ENCODE assay signal across 13 mouse cellular contexts in genomic region chr2:163376082-163376481, GRCm38 (mm10). TPM values are rescaled to one million over a fixed set of nuclear protein-coding genes. Genes with fewer than 3 reads are reported as not detected.
A peak's percentile ranks its signal among the peaks of the same experiment; 100 is the strongest.
DNase-seq lines count a peak whose midpoint lies in the region; ATAC-seq and TF ChIP-seq lines count a peak whose summit lies in the region.
"Had no signal": no experiment of that assay in that cellular context is flagged by ENCODE, and none has a peak within 500 bp of the region (broad histone marks: within the 10 kb centered on the region; RNA-seq: fewer than 3 reads in every experiment).

No protein-coding gene starts in this region.

- H3K36me3 ChIP-seq in heart, embryonic 16.5 days (ENCODE audit: control insufficient read depth, insufficient read depth), result peaks cover 18% of the 10 kb centered on the region
- no peaks in the 10 kb centered on the region for H3K36me3 ChIP-seq in midbrain, postnatal 0 days (ENCODE audit: insufficient read depth, low read length)
- no peaks in the 10 kb centered on the region for H3K36me3 ChIP-seq in midbrain, embryonic 11.5 days (ENCODE audit: control insufficient read depth, insufficient read depth, low read length)
- no peaks in the 10 kb centered on the region for H3K36me3 ChIP-seq in embryonic facial prominence, embryonic 14.5 days (ENCODE audit: control insufficient read depth, insufficient read depth, low read length)
- H3K36me3 ChIP-seq: liver, embryonic 12.5 days had no signal

- no peak for ATAC-seq in heart, embryonic 16.5 days (replicated peaks; ENCODE audit: extremely low read depth, insufficient read depth, low FRiP score)
- no peak for ATAC-seq in midbrain, postnatal 0 days (ENCODE audit: low FRiP score)
- no peak for ATAC-seq in midbrain, embryonic 11.5 days (ENCODE audit: low FRiP score)
- no peak for ATAC-seq in embryonic facial prominence, embryonic 14.5 days (ENCODE audit: low read depth)
- ATAC-seq: liver, embryonic 12.5 days had no signal

- H3K9me3 ChIP-seq in heart, embryonic 16.5 days (replicated peaks; ENCODE audit: control insufficient read depth, low read length), result 0 out of 2 replicates have a peak, but pooled peaks cover 2% of the 10 kb centered on the region
- no peaks in the 10 kb centered on the region for H3K9me3 ChIP-seq in midbrain, postnatal 0 days (ENCODE audit: low read length)
- H3K9me3 ChIP-seq in midbrain, embryonic 11.5 days (ENCODE audit: control insufficient read depth, low read length), result no peaks in the 10 kb centered on the region
- H3K9me3 ChIP-seq in embryonic facial prominence, embryonic 14.5 days (ENCODE audit: control insufficient read depth, low read length), result no peaks in the 10 kb centered on the region
- H3K9me3 ChIP-seq: liver, embryonic 12.5 days had no signal

- H3K4me2 ChIP-seq in heart, embryonic 16.5 days (ENCODE audit: low read depth, low read length), result 0 out of 2 replicates have a peak overlapping the region, but pooled peaks have one; percentile 22
- peak overlapping the region; percentile 29; the same call in 1 of the 2 replicates for H3K4me2 ChIP-seq in midbrain, postnatal 0 days (ENCODE audit: low read depth, low read length, poor library complexity, severe bottlenecking)
- no peak overlapping the region for H3K4me2 ChIP-seq in midbrain, embryonic 11.5 days
- peak overlapping the region; percentile 23 for H3K4me2 ChIP-seq in embryonic facial prominence, embryonic 14.5 days (ENCODE audit: low read depth, low read length)
- H3K4me2 ChIP-seq: liver, embryonic 12.5 days had no signal

- no peak for DNase-seq in heart, adult 18-20 months
- DNase-seq in midbrain, postnatal 0 days (ENCODE audit: low spot score), result no peak
- no peak for DNase-seq in midbrain, embryonic 11.5 days (ENCODE audit: low spot score, missing footprints)
- DNase-seq in embryonic facial prominence, embryonic 14.5 days (ENCODE audit: low spot score), result no peak
- DNase-seq in cerebellum, adult 11 months, result no peak
- no peak for DNase-seq in yolk sac, embryonic 10.5 days (ENCODE audit: low spot score)
- DNase-seq: cerebellum, postnatal 36 days; gastrocnemius, postnatal 25 days; kidney, postnatal 10 days; layer of hippocampus, postnatal 36 days; thymus, postnatal 14 days had no signal

- H3K4me1 ChIP-seq in heart, embryonic 16.5 days (ENCODE audit: control insufficient read depth, insufficient read depth, low read length), result peaks cover 59% of the 10 kb centered on the region
- no peaks in the 10 kb centered on the region for H3K4me1 ChIP-seq in midbrain, postnatal 0 days (ENCODE audit: insufficient read depth, low read length)
- H3K4me1 ChIP-seq in midbrain, embryonic 11.5 days (ENCODE audit: control insufficient read depth, insufficient read depth, low read length), result no peaks in the 10 kb centered on the region
- H3K4me1 ChIP-seq in embryonic facial prominence, embryonic 14.5 days (ENCODE audit: control insufficient read depth, insufficient read depth, low read length), result no peaks in the 10 kb centered on the region
- H3K4me1 ChIP-seq: liver, embryonic 12.5 days had no signal

- no peak overlapping the region for H3K27ac ChIP-seq in heart, embryonic 16.5 days (ENCODE audit: low read length)
- no peak overlapping the region for H3K27ac ChIP-seq in midbrain, postnatal 0 days (ENCODE audit: low read depth, low read length)
- H3K27ac ChIP-seq in midbrain, embryonic 11.5 days (ENCODE audit: low read depth, low read length), result no peak overlapping the region
- H3K27ac ChIP-seq in embryonic facial prominence, embryonic 14.5 days (replicated peaks; ENCODE audit: low read depth, low read length), result no peak overlapping the region
- H3K27ac ChIP-seq: liver, embryonic 12.5 days had no signal

- WGBS in heart, embryonic 16.5 days, result 41% methylated on average over 33 of the region's 33 CpGs
- 54% methylated on average over 33 of the region's 33 CpGs for WGBS in midbrain, postnatal 0 days
- 39% methylated on average over 33 of the region's 33 CpGs for WGBS in midbrain, embryonic 11.5 days
- WGBS in embryonic facial prominence, embryonic 14.5 days, result 53% methylated on average over 31 of the region's 33 CpGs

- H3K9ac ChIP-seq in heart, embryonic 16.5 days (ENCODE audit: low read length), result peak overlapping the region; percentile 49
- H3K9ac ChIP-seq in midbrain, postnatal 0 days (replicated peaks; ENCODE audit: low read length, poor library complexity, severe bottlenecking), result no peak overlapping the region
- no peak overlapping the region for H3K9ac ChIP-seq in midbrain, embryonic 11.5 days (ENCODE audit: low read length)
- no peak overlapping the region for H3K9ac ChIP-seq in embryonic facial prominence, embryonic 14.5 days (ENCODE audit: low read depth, low read length)
- H3K9ac ChIP-seq: liver, embryonic 12.5 days had no signal

- peaks cover 10% of the 10 kb centered on the region for H3K27me3 ChIP-seq in heart, embryonic 16.5 days (ENCODE audit: control insufficient read depth, insufficient read depth, low read length)
- H3K27me3 ChIP-seq in midbrain, postnatal 0 days (ENCODE audit: insufficient read depth, low read length), result peaks cover 22% of the 10 kb centered on the region
- peaks cover 19% of the 10 kb centered on the region for H3K27me3 ChIP-seq in midbrain, embryonic 11.5 days (ENCODE audit: control insufficient read depth, insufficient read depth, low read length)
- peaks cover 24% of the 10 kb centered on the region for H3K27me3 ChIP-seq in embryonic facial prominence, embryonic 14.5 days (replicated peaks; ENCODE audit: control insufficient read depth, insufficient read depth, low read length)

- TF ChIP-seq CTCF in midbrain, postnatal 0 days (IDR thresholded peaks at IDR 0.05), result no peak

- no peak overlapping the region for H3K4me3 ChIP-seq in heart, embryonic 16.5 days (ENCODE audit: low read length)
- H3K4me3 ChIP-seq in midbrain, postnatal 0 days (ENCODE audit: low read depth, low read length), result no peak overlapping the region
- H3K4me3 ChIP-seq in midbrain, embryonic 11.5 days (ENCODE audit: low read depth, low read length), result no peak overlapping the region
- H3K4me3 ChIP-seq in embryonic facial prominence, embryonic 14.5 days (ENCODE audit: low read depth, low read length), result no peak overlapping the region
- H3K4me3 ChIP-seq: liver, embryonic 12.5 days had no signal

RNA-seq across cellular contexts. Expression of gene Jph2, which starts 21.7 kb away (rescaled TPM):
- polyA plus RNA-seq in heart, embryonic 16.5 days (2015; fragmentation: Nextera tagmentation; extraction: Ambion mirVana), result 38.5 and 43.2 TPM in 2 replicates
- 100 to 1,000 TPM; 393 to 402 TPM for total RNA-seq in heart, adult 18-20 months (2021)
- total RNA-seq in midbrain, postnatal 0 days (2014; rRNA removed), result 2.3 and 3.5 TPM in 2 replicates
- 1.5 and 2.2 TPM in 2 replicates for polyA plus RNA-seq in midbrain, postnatal 0 days (2015; fragmentation: Nextera tagmentation; extraction: Ambion mirVana)
- 0.19 TPM in 2 replicates for polyA plus RNA-seq in midbrain, embryonic 11.5 days (2014; fragmentation: Nextera tagmentation; extraction: Ambion mirVana)
- polyA plus RNA-seq in embryonic facial prominence, embryonic 14.5 days (2014; fragmentation: Nextera tagmentation; extraction: Ambion mirVana), result 3.5 and 4.1 TPM in 2 replicates

RNA-seq across cellular contexts. Expression of gene Oser1, which starts 48.4 kb away (rescaled TPM):
- polyA plus RNA-seq in heart, embryonic 16.5 days (2015; fragmentation: Nextera tagmentation; extraction: Ambion mirVana), result 57.1 and 63.8 TPM in 2 replicates
- total RNA-seq in heart, adult 18-20 months (2021), result 10 to 100 TPM; 17.5 to 30.0 TPM
- 27.6 and 29.9 TPM in 2 replicates for total RNA-seq in midbrain, postnatal 0 days (2014; rRNA removed)
- polyA plus RNA-seq in midbrain, postnatal 0 days (2015; fragmentation: Nextera tagmentation; extraction: Ambion mirVana), result 63.8 and 64.7 TPM in 2 replicates
- 89.2 and 91.9 TPM in 2 replicates for polyA plus RNA-seq in midbrain, embryonic 11.5 days (2014; fragmentation: Nextera tagmentation; extraction: Ambion mirVana)
- polyA plus RNA-seq in embryonic facial prominence, embryonic 14.5 days (2014; fragmentation: Nextera tagmentation; extraction: Ambion mirVana), result 79.0 and 82.1 TPM in 2 replicates
